18 mouse cellular contexts compared by ENCODE assay signal in the genomic region with DNA sequence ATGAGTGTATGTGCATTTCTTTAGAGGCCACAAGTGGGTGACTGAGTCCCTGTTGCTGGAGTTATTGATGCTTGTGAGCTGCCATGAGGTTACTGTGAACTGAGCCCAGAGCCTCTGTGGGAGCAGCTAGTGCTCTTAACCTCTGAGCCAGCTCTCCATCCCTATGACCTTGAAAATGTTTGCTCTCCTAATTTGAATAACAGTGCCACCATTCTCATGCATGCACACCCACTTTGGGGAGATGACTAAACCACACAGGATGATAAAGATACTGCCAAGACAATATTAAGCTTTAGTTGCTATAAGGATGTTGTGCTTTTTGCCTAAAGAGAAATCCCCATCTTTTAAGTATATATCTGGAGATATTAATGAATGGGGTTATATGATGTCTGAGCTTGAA.
"Had no signal": no experiment of that assay in that cellular context is flagged by ENCODE, and none has a peak within 500 bp of the region (broad histone marks: within the 10 kb centered on the region; RNA-seq: fewer than 3 reads in every experiment).

No protein-coding gene starts in this region.

- H3K27ac ChIP-seq: midbrain, embryonic 10.5 days; midbrain, embryonic 12.5 days; neural tube, embryonic 13.5 days; neural tube, embryonic 15.5 days had no signal

- H3K4me3 ChIP-seq: midbrain, embryonic 10.5 days; midbrain, embryonic 12.5 days; myocyte; neural tube, embryonic 13.5 days; neural tube, embryonic 15.5 days had no signal

- H3K4me1 ChIP-seq: midbrain, embryonic 10.5 days; midbrain, embryonic 12.5 days; neural tube, embryonic 13.5 days; neural tube, embryonic 15.5 days had no signal

- H3K36me3 ChIP-seq: midbrain, embryonic 10.5 days; midbrain, embryonic 12.5 days; neural tube, embryonic 13.5 days; neural tube, embryonic 15.5 days had no signal

- H3K9ac ChIP-seq: lung, embryonic 14.5 days; midbrain, embryonic 12.5 days; neural tube, embryonic 13.5 days; neural tube, embryonic 15.5 days had no signal

- DNase-seq: lung, adult 18-20 months; lung, embryonic 14.5 days; lung, postnatal 10 days; lung, postnatal 4 days; midbrain, embryonic 14.5 days; retina, postnatal 1 day; right cerebral cortex, adult 18-20 months; right cerebral cortex, postnatal 25 days; right cerebral cortex, postnatal 4 days; spleen, adult 18-20 months; thymus, adult 18-20 months; thymus, postnatal 14 days; thymus, postnatal 36 days had no signal

- H3K9me3 ChIP-seq: midbrain, embryonic 10.5 days; midbrain, embryonic 12.5 days; neural tube, embryonic 13.5 days; neural tube, embryonic 15.5 days had no signal

- H3K27me3 ChIP-seq: midbrain, embryonic 12.5 days; neural tube, embryonic 13.5 days; neural tube, embryonic 15.5 days had no signal
